Mouse (Mus musculus) G1E (cell line): ENCODE measurements at regions not wholly inside any gene's neighbourhood (a gene's known extent, or its start where the extent isn't known, plus 50 kb on each side); places are given as distances from the start of the nearest gene placed in this dataset.

Experiments
- CTCF ChIP-seq: IDR thresholded peaks from 2 replicates; pipeline ENCODE4 v1.5.1; 2012; ENCODE audit warnings: low read depth, low read length, inconsistent platforms, mixed read lengths
- GATA1 ChIP-seq: IDR thresholded peaks from 2 replicates; pipeline ENCODE4 v1.6.1; 2012; ENCODE audit warnings: borderline replicate concordance, low read length, inconsistent platforms, mixed read lengths
- POLR2AphosphoS5 ChIP-seq: IDR thresholded peaks from 2 replicates; pipeline ENCODE4 v1.6.1; 2012; ENCODE audit warnings: low read depth, low read length, inconsistent platforms; ENCODE audit not compliant: insufficient replicate concordance
- TAL1 ChIP-seq: conservative IDR thresholded peaks from 2 replicates; pipeline ENCODE4 v1.6.1; 2012; ENCODE audit warnings: low read depth, low read length, inconsistent platforms, mixed read lengths

GRCm38 (mm10) chr3:100751211-100751610 lies 65.9 kb upstream of the Man1a2 start:
- TF ChIP-seq CTCF (no peak), GATA1 (no peak), TAL1 (no peak), POLR2AphosphoS5 (no peak)
